Mouse (Mus musculus) forebrain, postnatal 0 days (tissue): Measurements from ENCODE around the gene Fat3. TPM values are rescaled to one million over a fixed set of nuclear protein-coding genes. Genes with fewer than 3 reads are reported as not detected.
A peak's percentile ranks its signal among the peaks of the same experiment; 100 is the strongest.

Experiments used
- ATAC-seq: fragments of 200-750 bp; cut with Nextera tagmentation; 2 replicates; pipeline ENCODE4 v1.8.0; 2017; ENCODE audit warnings: mild to moderate bottlenecking, moderate library complexity
- DNase-seq: peaks from one replicate; pipeline ENCODE4 v3.0.0-alpha.2; 2015
- H3K27ac ChIP-seq: fragments of 300-500 bp; sonication (generic); 2 replicates; pipeline ENCODE4 v1.5.1; 2014; ENCODE audit warnings: low read depth, mild to moderate bottlenecking, antibody characterized with exemption, low read length, moderate library complexity, mixed read lengths
- H3K27me3 ChIP-seq: fragments of 300-500 bp; sonication (generic); 2 replicates; pipeline ENCODE4 v1.6.1; 2014; ENCODE audit warnings: mild to moderate bottlenecking, low read length, mixed read lengths; ENCODE audit not compliant: insufficient read depth
- H3K36me3 ChIP-seq: fragments of 300-500 bp; sonication (generic); 2 replicates; pipeline ENCODE4 v1.6.1; 2014; ENCODE audit warnings: mild to moderate bottlenecking, moderate library complexity; ENCODE audit not compliant: insufficient read depth
- H3K4me1 ChIP-seq: fragments of 300-500 bp; sonication (generic); 2 replicates; pipeline ENCODE4 v1.6.1; 2014; ENCODE audit warnings: antibody characterized with exemption; ENCODE audit not compliant: insufficient read depth
- H3K4me2 ChIP-seq: fragments of 300-500 bp; sonication (generic); 2 replicates; pipeline ENCODE4 v1.6.1; 2014; ENCODE audit warnings: low read depth, mild to moderate bottlenecking, moderate library complexity
- H3K4me3 ChIP-seq: fragments of 300-500 bp; sonication (generic); 2 replicates; pipeline ENCODE4 v1.5.1; 2014; ENCODE audit warnings: low read depth, low read length, mixed read lengths
- H3K9ac ChIP-seq: fragments of 300-500 bp; sonication (generic); 2 replicates; pipeline ENCODE4 v1.6.1; 2014; ENCODE audit warnings: mild to moderate bottlenecking
- H3K9me3 ChIP-seq: fragments of 300-500 bp; sonication (generic); 2 replicates; pipeline ENCODE4 v1.6.1; 2016; ENCODE audit warnings: low read length
- CTCF ChIP-seq: sonication (generic); IDR thresholded peaks from 2 replicates; pipeline ENCODE4 v1.5.1; 2016; ENCODE audit warnings: antibody characterized with exemption, control low read depth, low read depth
- WGBS: fragments of 180-500 bp; shearing (Covaris S2); extraction: QIAGEN DNeasy Blood & Tissue Kit; methylation state at CpG from one replicate; pipeline ENCODE4 v1.1.7; 2014; 5-methylcytosine and 5-hydroxymethylcytosine counted together
- polyA plus RNA-seq: library from polyadenylated mRNA; unstranded; fragments of >200 nt; fragmentation: Nextera tagmentation; extraction: Ambion mirVana; gene quantifications from 2 replicates; pipeline ENCODE4 v1.2.1, GENCODE M21; 2015
- total RNA-seq: library from RNA; depleted of rRNA; stranded (reverse); fragments of >200 nt; gene quantifications from 2 replicates; pipeline ENCODE4 v1.2.3, GENCODE M21; 2014

Fat3 gene
- total and polyA plus RNA-seq, 2 experiments from 2014 or later: 5.6 to 50.4 TPM

GRCm38 (mm10) chr9:15874506-15875160 lies 626.5 kb downstream of the Fat3 start, which contains the start of gene Mtnr1b:
Gene Mtnr1b, minus strand, starts transcription at chr9:15874556.
- Histone ChIP-seq H3K9me3 (no peaks in the 10 kb centered on the region), H3K36me3 (no peaks in the 10 kb centered on the region), H3K9ac (no peak within 1 kb of the TSS), H3K4me2 (no peak within 1 kb of the TSS), H3K27me3 (no peaks in the 10 kb centered on the region), H3K27ac (no peak within 1 kb of the TSS), H3K4me1 (no peaks in the 10 kb centered on the region), H3K4me3 (no peak within 1 kb of the TSS)
- TF ChIP-seq CTCF: no peak
- 60% methylated on average over 19 of the region's 19 CpGs for WGBS
- DNase-seq (no peak), ATAC-seq (no peak)

- no peaks in the 10 kb centered on the region for H3K27me3 ChIP-seq
- H3K9me3 ChIP-seq: no peaks in the 10 kb centered on the region
- H3K4me3 ChIP-seq: no peak overlapping the region
- H3K9ac ChIP-seq: no peak overlapping the region
- no peak overlapping the region for H3K27ac ChIP-seq
- WGBS: 51% methylated on average over 4 of the region's 4 CpGs
- ATAC-seq (no peak), DNase-seq (no peak)
- no peak for TF ChIP-seq CTCF
- H3K36me3 ChIP-seq: no peaks in the 10 kb centered on the region
- no peaks in the 10 kb centered on the region for H3K4me1 ChIP-seq
- no peak overlapping the region for H3K4me2 ChIP-seq
Observed at GRCm38 (mm10) chr9:15870013-15870412, 631.1 kb downstream of the Fat3 start.

GRCm38 (mm10) chr9:15869456-15869855 lies 631.6 kb downstream of the Fat3 start:
- Histone ChIP-seq H3K9me3 (no peaks in the 10 kb centered on the region), H3K4me3 (no peak overlapping the region), H3K4me1 (no peaks in the 10 kb centered on the region), H3K9ac (no peak overlapping the region), H3K36me3 (no peaks in the 10 kb centered on the region), H3K4me2 (no peak overlapping the region), H3K27ac (no peak overlapping the region), H3K27me3 (no peaks in the 10 kb centered on the region)
- ATAC-seq: no peak
- WGBS: 33% methylated on average over 4 of the region's 4 CpGs
- TF ChIP-seq CTCF: no peak
- DNase-seq: no peak

- TF ChIP-seq CTCF: no peak
- WGBS: 56% methylated on average over 10 of the region's 10 CpGs
- no peaks in the 10 kb centered on the region for H3K4me1 ChIP-seq
- no peak overlapping the region for H3K27ac ChIP-seq
- no peak overlapping the region for H3K4me3 ChIP-seq
- peak; percentile 40 for ATAC-seq
- no peaks in the 10 kb centered on the region for H3K27me3 ChIP-seq
- no peak for DNase-seq
- H3K9me3 ChIP-seq: no peaks in the 10 kb centered on the region
- H3K9ac ChIP-seq: no peak overlapping the region
- H3K4me2 ChIP-seq: no peak overlapping the region
- H3K36me3 ChIP-seq: no peaks in the 10 kb centered on the region
Observed at GRCm38 (mm10) chr9:15866280-15867072, 634.6 kb downstream of the Fat3 start.

- H3K36me3 ChIP-seq: no peaks in the 10 kb centered on the region
- no peak for TF ChIP-seq CTCF
- H3K27me3 ChIP-seq: no peaks in the 10 kb centered on the region
- no peak for DNase-seq
- 67% methylated on average over 5 of the region's 5 CpGs for WGBS
- no peaks in the 10 kb centered on the region for H3K9me3 ChIP-seq
- no peak overlapping the region for H3K27ac ChIP-seq
- H3K4me2 ChIP-seq: no peak overlapping the region
- H3K4me3 ChIP-seq: no peak overlapping the region
- no peaks in the 10 kb centered on the region for H3K4me1 ChIP-seq
- no peak for ATAC-seq
- no peak overlapping the region for H3K9ac ChIP-seq
Observed at GRCm38 (mm10) chr9:15861402-15861801, 639.7 kb downstream of the Fat3 start.
